Mouse (Mus musculus) heart, embryonic 12.5 days (tissue): Measurements from ENCODE around the gene Trpv2. TPM values are rescaled to one million over a fixed set of nuclear protein-coding genes. Genes with fewer than 3 reads are reported as not detected.

ENCODE experiments used
- ATAC-seq: fragments of 200-750 bp; cut with Nextera tagmentation; 2 replicates; pipeline ENCODE4 v1.8.0; 2017; ENCODE audit warnings: moderate TSS enrichment, moderate library complexity; ENCODE audit not compliant: insufficient number of reproducible peaks, low FRiP score
- H3K27ac ChIP-seq: fragments of 300-500 bp; sonication (generic); 2 replicates; pipeline ENCODE4 v1.5.1; 2016; ENCODE audit warnings: mild to moderate bottlenecking, moderate library complexity; ENCODE audit not compliant: poor library complexity, severe bottlenecking
- H3K27me3 ChIP-seq: fragments of 300-500 bp; sonication (generic); replicated peaks from 2 replicates; pipeline ENCODE4 v1.6.1; 2016; ENCODE audit warnings: mild to moderate bottlenecking, moderate library complexity
- H3K36me3 ChIP-seq: fragments of 300-500 bp; sonication (generic); 2 replicates; pipeline ENCODE4 v1.6.1; 2016; ENCODE audit warnings: mild to moderate bottlenecking, moderate library complexity
- H3K4me1 ChIP-seq: fragments of 300-500 bp; sonication (generic); replicated peaks from 2 replicates; pipeline ENCODE4 v1.6.1; 2016; ENCODE audit warnings: mild to moderate bottlenecking
- H3K4me2 ChIP-seq: fragments of 300-500 bp; sonication (generic); 2 replicates; pipeline ENCODE4 v1.6.1; 2016; ENCODE audit warnings: mild to moderate bottlenecking, moderate library complexity
- H3K4me3 ChIP-seq: fragments of 300-500 bp; sonication (generic); 2 replicates; pipeline ENCODE4 v1.5.1; 2016; ENCODE audit warnings: mild to moderate bottlenecking
- H3K9ac ChIP-seq: fragments of 300-500 bp; sonication (generic); 2 replicates; pipeline ENCODE4 v1.6.1; 2016; ENCODE audit warnings: mild to moderate bottlenecking, moderate library complexity
- H3K9me3 ChIP-seq: fragments of 300-500 bp; sonication (generic); replicated peaks from 2 replicates; pipeline ENCODE4 v1.6.1; 2016; ENCODE audit warnings: mild to moderate bottlenecking, moderate library complexity
- WGBS: fragments of 180-500 bp; shearing (Covaris S2); methylation state at CpG from one replicate; pipeline ENCODE4 v1.1.7; 2016; 5-methylcytosine and 5-hydroxymethylcytosine counted together
- polyA plus RNA-seq: library from polyadenylated mRNA; unstranded; fragments of >200 nt; fragmentation: Nextera tagmentation; extraction: Ambion mirVana; gene quantifications from 2 replicates; pipeline ENCODE4 v1.2.1, GENCODE M21; 2016

Trpv2 gene
- polyA plus RNA-seq, 1 experiment from 2014 or later = 4.6 TPM

GRCm38 (mm10) chr11:62584671-62585206 is 10.5 kb downstream of the Trpv2 start:
- no peak overlapping the region for H3K9ac ChIP-seq
- no peaks in the 10 kb centered on the region for H3K9me3 ChIP-seq
- H3K36me3 ChIP-seq = no peaks in the 10 kb centered on the region
- 0 out of 2 replicates have a peak, but pooled peaks cover 4% of the 10 kb centered on the region for H3K4me1 ChIP-seq
- no peaks in the 10 kb centered on the region for H3K27me3 ChIP-seq
- 73% methylated on average over 9 of the region's 9 CpGs for whole genome bisulfite sequencing
- H3K4me2 ChIP-seq = no peak overlapping the region
- H3K27ac ChIP-seq = no peak overlapping the region
- no peak overlapping the region for H3K4me3 ChIP-seq
- no peak for ATAC-seq

- 83% methylated on average over 5 of the region's 5 CpGs for WGBS
- Histone ChIP-seq H3K9me3 (no peaks in the 10 kb centered on the region), H3K4me3 (no peak overlapping the region), H3K4me1 (peaks cover 15% of the 10 kb centered on the region), H3K36me3 (no peaks in the 10 kb centered on the region), H3K4me2 (no peak overlapping the region), H3K27ac (no peak overlapping the region), H3K9ac (no peak overlapping the region), H3K27me3 (no peaks in the 10 kb centered on the region)
- no peak for ATAC-seq
Measured at GRCm38 (mm10) chr11:62587034-62587433, 12.7 kb downstream of the Trpv2 start.

DNA sequence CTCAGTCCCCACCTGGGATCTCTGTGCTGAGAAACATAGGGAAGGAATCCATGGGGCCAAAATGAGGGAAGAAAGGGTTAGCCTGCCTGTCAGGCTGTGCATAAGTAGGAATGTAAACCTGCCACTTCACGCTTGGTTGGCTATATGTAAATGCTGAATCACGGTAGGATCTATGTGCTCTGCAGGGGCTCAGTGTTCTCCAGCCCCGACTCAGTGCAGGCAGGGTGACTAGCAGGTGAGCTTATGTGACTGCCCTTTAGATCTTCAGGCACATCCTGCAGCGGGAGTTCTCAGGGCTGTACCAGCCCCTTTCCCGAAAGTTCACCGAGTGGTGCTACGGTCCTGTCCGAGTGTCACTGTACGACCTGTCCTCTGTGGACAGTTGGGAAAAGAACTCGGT is 15.1 kb downstream of the Trpv2 start:
- Histone ChIP-seq H3K9me3 (no peaks in the 10 kb centered on the region), H3K27ac (no peak overlapping the region), H3K4me1 (peaks cover 17% of the 10 kb centered on the region), H3K4me2 (no peak overlapping the region), H3K4me3 (no peak overlapping the region), H3K36me3 (no peaks in the 10 kb centered on the region), H3K9ac (no peak overlapping the region), H3K27me3 (no peaks in the 10 kb centered on the region)
- WGBS = 79% methylated on average over 10 of the region's 10 CpGs
- ATAC-seq = no peak

DNA sequence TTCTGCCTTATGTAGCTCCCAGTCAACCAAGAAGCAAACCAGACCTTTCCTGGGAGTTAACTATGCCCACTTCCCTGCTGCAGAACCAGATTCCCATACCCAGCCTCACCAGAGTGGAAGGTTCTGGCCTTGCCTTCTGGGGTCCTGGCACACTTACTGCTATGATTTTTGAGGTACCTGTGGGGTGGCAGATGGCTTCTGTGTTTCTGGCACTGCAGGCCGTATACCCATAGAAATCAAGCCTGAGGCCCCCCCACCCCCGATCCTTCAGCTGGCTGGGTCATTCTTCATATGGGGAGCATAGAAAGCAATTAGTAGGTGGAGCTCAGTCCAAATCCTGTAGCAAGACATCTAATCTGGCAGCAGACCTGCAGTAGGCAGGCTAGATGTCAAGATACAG is 16.7 kb downstream of the Trpv2 start:
- H3K4me1 ChIP-seq = peaks cover 17% of the 10 kb centered on the region
- H3K36me3 ChIP-seq = no peaks in the 10 kb centered on the region
- H3K9me3 ChIP-seq = no peaks in the 10 kb centered on the region
- ATAC-seq = no peak
- H3K27me3 ChIP-seq = no peaks in the 10 kb centered on the region
- H3K4me3 ChIP-seq = no peak overlapping the region
- H3K27ac ChIP-seq = no peak overlapping the region
- WGBS = 90% methylated on average over 2 of the region's 2 CpGs
- H3K4me2 ChIP-seq = no peak overlapping the region
- H3K9ac ChIP-seq = no peak overlapping the region

GRCm38 (mm10) chr11:62591904-62592575 is 17.8 kb downstream of the Trpv2 start:
- H3K9ac ChIP-seq = no peak overlapping the region
- peaks cover 17% of the 10 kb centered on the region for H3K4me1 ChIP-seq
- H3K36me3 ChIP-seq = no peaks in the 10 kb centered on the region
- H3K27me3 ChIP-seq = no peaks in the 10 kb centered on the region
- 39% methylated on average over 8 of the region's 8 CpGs for WGBS
- no peak overlapping the region for H3K4me2 ChIP-seq
- H3K9me3 ChIP-seq = no peaks in the 10 kb centered on the region
- H3K4me3 ChIP-seq = no peak overlapping the region
- ATAC-seq = peak; percentile 33; the same call in 1 of the 2 replicates
- no peak overlapping the region for H3K27ac ChIP-seq

DNA sequence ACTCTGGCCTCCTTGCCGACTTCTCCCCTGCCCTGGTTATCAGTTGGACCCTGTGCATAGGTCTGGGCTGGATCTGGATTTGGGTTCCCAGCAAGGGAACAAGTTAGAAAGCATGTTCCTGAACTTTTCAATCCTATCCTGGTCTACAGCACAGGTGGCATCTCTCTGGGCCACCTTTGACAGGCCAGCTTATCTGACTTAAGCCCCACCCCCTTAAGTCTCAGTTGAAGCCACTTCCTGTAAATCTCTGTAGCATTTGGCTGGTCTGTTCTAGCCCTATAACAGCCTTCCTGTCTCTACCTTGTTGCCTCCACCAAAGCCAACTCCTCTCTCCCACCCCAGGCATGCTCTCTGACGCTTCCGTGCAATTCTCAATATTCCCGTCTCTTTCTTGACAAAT is 24.3 kb downstream of the Trpv2 start:
- no peak overlapping the region for H3K27ac ChIP-seq
- 62% methylated on average over 4 of the region's 4 CpGs for WGBS

DNA sequence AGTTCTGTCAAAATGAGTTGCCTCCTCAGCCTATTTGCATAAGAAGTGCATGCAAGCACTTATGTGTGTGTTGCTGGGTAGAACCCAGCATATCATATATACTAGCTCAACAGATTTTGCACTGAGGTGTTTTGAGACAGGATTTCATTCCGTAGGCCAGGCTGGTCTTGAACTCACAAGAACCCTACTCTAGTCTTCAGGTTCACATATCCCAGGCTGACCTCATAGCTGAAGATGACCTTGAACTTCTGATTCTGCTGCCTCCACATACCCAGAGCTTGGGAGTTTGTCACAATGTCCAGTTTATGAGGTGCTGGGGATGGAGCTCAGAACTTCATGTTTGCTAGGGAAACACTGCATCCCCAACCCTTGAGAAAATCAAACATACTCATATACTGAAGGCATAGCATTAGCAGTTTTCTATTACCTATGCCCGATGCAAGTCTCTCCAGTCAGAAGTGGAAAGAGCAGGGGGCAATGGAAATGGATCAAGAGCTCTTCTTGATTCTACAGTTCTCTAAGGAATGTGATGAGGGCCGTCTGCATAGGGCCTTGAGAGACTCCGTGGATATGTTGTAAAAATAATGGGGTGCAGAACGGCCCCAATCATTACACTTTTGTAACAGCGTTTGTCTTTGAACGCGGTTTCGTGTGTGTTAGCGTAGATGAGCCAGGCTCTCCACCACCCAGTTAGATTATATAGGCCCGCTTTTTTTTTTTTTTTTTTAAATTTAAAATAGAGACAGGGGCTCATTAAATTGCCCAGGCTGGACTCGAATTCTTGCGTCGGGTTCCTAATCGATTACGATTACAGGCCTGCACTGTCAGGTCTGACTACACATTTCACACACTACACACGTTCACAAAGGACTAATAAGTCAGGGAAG is 27.7 kb downstream of the Trpv2 start:
- Histone ChIP-seq H3K9ac (peak overlapping the region; percentile 61; the same call in 1 of the 2 replicates), H3K4me1 (peaks cover 31% of the 10 kb centered on the region), H3K9me3 (no peaks in the 10 kb centered on the region), H3K27ac (peak overlapping the region; percentile 83), H3K4me3 (peak overlapping the region; percentile 90), H3K36me3 (peaks cover 37% of the 10 kb centered on the region), H3K27me3 (no peaks in the 10 kb centered on the region), H3K4me2 (peak overlapping the region; percentile 63)
- ATAC-seq = no peak
- 13% methylated on average over 17 of the region's 17 CpGs for WGBS

More for the DNA sequence above, 24.3 kb downstream of the Trpv2 start:
- Histone ChIP-seq H3K9ac (no peak overlapping the region; the same call in 1 of the 2 replicates), H3K4me3 (no peak overlapping the region), H3K36me3 (peaks cover 3% of the 10 kb centered on the region; the same call in 1 of the 2 replicates), H3K4me1 (peaks cover 7% of the 10 kb centered on the region; the same call in 1 of the 2 replicates), H3K4me2 (no peak overlapping the region), H3K27me3 (no peaks in the 10 kb centered on the region), H3K9me3 (no peaks in the 10 kb centered on the region)
- no peak for ATAC-seq

- H3K4me3 ChIP-seq = peak overlapping the region; percentile 90
- H3K36me3 ChIP-seq = peaks cover 45% of the 10 kb centered on the region
- peak overlapping the region; percentile 99 for H3K9ac ChIP-seq
- H3K27me3 ChIP-seq = no peaks in the 10 kb centered on the region
- peak; percentile 95 for ATAC-seq
- no peaks in the 10 kb centered on the region for H3K9me3 ChIP-seq
- H3K4me1 ChIP-seq = peaks cover 33% of the 10 kb centered on the region
- WGBS = under 1% methylated on average over 58 of the region's 58 CpGs
- peak overlapping the region; percentile 84 for H3K4me2 ChIP-seq
- peak overlapping the region; percentile 91 for H3K27ac ChIP-seq
Measured at GRCm38 (mm10) chr11:62602619-62603311, 28.5 kb downstream of the Trpv2 start.

- Histone ChIP-seq H3K27me3 (no peaks in the 10 kb centered on the region), H3K9ac (peak overlapping the region; percentile 99), H3K4me2 (peak overlapping the region; percentile 84), H3K36me3 (peaks cover 51% of the 10 kb centered on the region), H3K9me3 (no peaks in the 10 kb centered on the region), H3K4me3 (peak overlapping the region; percentile 90), H3K4me1 (peaks cover 29% of the 10 kb centered on the region), H3K27ac (peak overlapping the region; percentile 91)
- ATAC-seq = 0 out of 2 replicates have a peak, but pooled peaks have one; percentile 9
- under 1% methylated on average over 13 of the region's 13 CpGs for WGBS
Measured at GRCm38 (mm10) chr11:62603312-62604056, 29.2 kb downstream of the Trpv2 start.

DNA sequence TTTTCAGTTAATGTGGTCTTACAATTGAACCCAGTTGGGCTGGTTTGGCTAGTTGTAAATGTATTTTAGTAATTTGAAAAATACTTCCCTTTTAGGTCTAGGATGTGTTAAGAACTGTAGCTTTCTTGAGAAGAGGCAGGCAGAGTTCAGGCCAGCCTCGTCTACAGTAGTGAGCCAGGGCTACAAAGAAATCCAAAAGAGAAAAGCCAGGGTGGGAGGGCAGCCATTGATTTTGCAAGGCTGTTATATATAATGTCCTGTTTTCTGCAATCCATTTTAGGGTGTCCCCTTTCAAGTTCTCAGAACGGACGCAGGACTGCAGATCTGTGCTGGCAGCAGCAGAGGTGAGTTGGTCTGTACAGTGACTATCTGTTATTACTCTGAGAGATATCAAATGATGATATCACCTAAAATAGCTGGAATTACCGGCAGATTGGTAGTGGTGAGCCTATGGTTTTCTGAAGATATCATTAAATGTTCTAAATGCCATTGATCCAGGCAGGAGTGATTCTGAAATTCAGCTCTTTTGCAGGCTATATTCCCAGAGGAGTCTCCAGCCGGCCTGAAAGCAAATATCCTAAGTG is 29.9 kb downstream of the Trpv2 start:
- H3K4me1 ChIP-seq = peaks cover 27% of the 10 kb centered on the region
- H3K9me3 ChIP-seq = no peaks in the 10 kb centered on the region
- peaks cover 58% of the 10 kb centered on the region for H3K36me3 ChIP-seq
- H3K9ac ChIP-seq = peak overlapping the region; percentile 99
- peak overlapping the region; percentile 90 for H3K4me3 ChIP-seq
- no peak for ATAC-seq
- no peaks in the 10 kb centered on the region for H3K27me3 ChIP-seq
- 26% methylated on average over 5 of the region's 5 CpGs for WGBS
- peak overlapping the region; percentile 91; the same call in 1 of the 2 replicates for H3K27ac ChIP-seq
- peak overlapping the region; percentile 84 for H3K4me2 ChIP-seq
